Mouse (Mus musculus): ENCODE results near the gene Klf3. TPM values are rescaled to one million over a fixed set of nuclear protein-coding genes. Genes with fewer than 3 reads are reported as not detected.
A peak's percentile ranks its signal among the peaks of the same experiment; 100 is the strongest.

Klf3 gene
- total RNA-seq, 4 experiments from 2014 or later = 50.8 to 60.7 (median 54.0) TPM

- no peak for DNase-seq (ENCODE audit: low spot score in 2 of 2)
These were observed 6.7 kb downstream of the Klf3 start for GRCm38 (mm10) chr5:64809864-64810263.

- no peak for DNase-seq (ENCODE audit: low spot score in 2 of 2)
These were observed 7.8 kb downstream of the Klf3 start for GRCm38 (mm10) chr5:64810860-64811499.

GRCm38 (mm10) chr5:64811500-64812123 lies 8.4 kb downstream of the Klf3 start:
- DNase-seq (ENCODE audit: low spot score in 2 of 2) = no peak

- no peak for DNase-seq (ENCODE audit: low spot score in 2 of 2)
These were observed 9.2 kb downstream of the Klf3 start for GRCm38 (mm10) chr5:64812124-64812982.

GRCm38 (mm10) chr5:64812983-64813304 lies 9.8 kb downstream of the Klf3 start:
- DNase-seq (ENCODE audit: low spot score in 2 of 2) = no peak

GRCm38 (mm10) chr5:64813361-64813760 lies 10.2 kb downstream of the Klf3 start:
- peak in 1 of 2 experiments; percentile 87 for DNase-seq (ENCODE audit: low spot score in 2 of 2)

GRCm38 (mm10) chr5:64814416-64814815 lies 11.2 kb downstream of the Klf3 start:
- no peak for DNase-seq (ENCODE audit: low spot score in 2 of 2)

GRCm38 (mm10) chr5:64815631-64816030 lies 12.4 kb downstream of the Klf3 start:
- no peak for DNase-seq (ENCODE audit: low spot score in 2 of 2)

- no peak for DNase-seq (ENCODE audit: low spot score in 2 of 2)
These were observed 13.2 kb downstream of the Klf3 start for GRCm38 (mm10) chr5:64816290-64816973.

GRCm38 (mm10) chr5:64816974-64817296 lies 13.7 kb downstream of the Klf3 start:
- DNase-seq (ENCODE audit: low spot score in 2 of 2) = no peak

- DNase-seq (ENCODE audit: low spot score in 2 of 2) = no peak
These were observed 16.2 kb downstream of the Klf3 start for GRCm38 (mm10) chr5:64819390-64819789.

- no peak for DNase-seq (ENCODE audit: low spot score in 2 of 2)
These were observed 16.9 kb downstream of the Klf3 start for GRCm38 (mm10) chr5:64820138-64820537.

- no peak for DNase-seq (ENCODE audit: low spot score in 2 of 2)
These were observed 18.1 kb downstream of the Klf3 start for GRCm38 (mm10) chr5:64821294-64821693.

GRCm38 (mm10) chr5:64821964-64822363 lies 18.8 kb downstream of the Klf3 start:
- DNase-seq (ENCODE audit: low spot score in 2 of 2) = no peak

- no peak for DNase-seq (ENCODE audit: low spot score in 2 of 2)
These were observed 20.2 kb downstream of the Klf3 start for GRCm38 (mm10) chr5:64823431-64823830.

- peak; percentile 75 to 78 for DNase-seq (ENCODE audit: low spot score in 2 of 2)
These were observed 21.6 kb downstream of the Klf3 start for GRCm38 (mm10) chr5:64824765-64825164.

- DNase-seq (ENCODE audit: low spot score in 2 of 2) = no peak
These were observed 22.3 kb downstream of the Klf3 start for GRCm38 (mm10) chr5:64825496-64825895.

GRCm38 (mm10) chr5:64827151-64827550 lies 24.0 kb downstream of the Klf3 start:
- DNase-seq (ENCODE audit: low spot score in 2 of 2) = no peak

GRCm38 (mm10) chr5:64828314-64828713 lies 25.1 kb downstream of the Klf3 start:
- DNase-seq (ENCODE audit: low spot score in 2 of 2) = no peak

- DNase-seq (ENCODE audit: low spot score in 2 of 2) = no peak
These were observed 26.4 kb downstream of the Klf3 start for GRCm38 (mm10) chr5:64829606-64830005.

GRCm38 (mm10) chr5:64830773-64831172 lies 27.6 kb downstream of the Klf3 start:
- DNase-seq (ENCODE audit: low spot score in 2 of 2) = no peak

GRCm38 (mm10) chr5:64833410-64833809 lies 30.2 kb downstream of the Klf3 start:
- no peak for DNase-seq (ENCODE audit: low spot score in 2 of 2)

Data from layer of hippocampus, adult 8-10 months (tissue).